Mouse (Mus musculus) MEL (cell line): Measurements from ENCODE around the gene Zfp382.

ENCODE experiments used
- CHD1 ChIP-seq: IDR thresholded peaks from 2 replicates; pipeline ENCODE4 v1.6.1; 2012; ENCODE audit warnings: low read depth, mild to moderate bottlenecking, inconsistent platforms, low read length, improper control_type of control experiment
- CTCF ChIP-seq, 3 experiments: IDR thresholded peaks in 2 of 3; conservative IDR thresholded peaks in 1 of 3; 2 replicates each; pipeline ENCODE4 v1.5.1; 2011 to 2012; ENCODE audit warnings: low read length in 3 of 3, low read depth in 2 of 3, mild to moderate bottlenecking in 2 of 3, improper control_type of control experiment in 1 of 3, inconsistent platforms in 1 of 3, mixed read lengths in 1 of 3, moderate library complexity in 1 of 3; ENCODE audit not compliant: control insufficient read depth in 1 of 3, insufficient read depth in 1 of 3, poor library complexity in 1 of 3, severe bottlenecking in 1 of 3
- EP300 ChIP-seq, 2 experiments: IDR thresholded peaks; 2 replicates each; pipeline ENCODE4 v1.6.1; 2011; ENCODE audit warnings: improper control_type of control experiment in 2 of 2, low read length in 2 of 2, low read depth in 1 of 2, mild to moderate bottlenecking in 1 of 2
- GATA1 ChIP-seq: IDR thresholded peaks from 2 replicates; pipeline ENCODE4 v1.6.1; 2011; ENCODE audit warnings: low read depth, low read length, improper control_type of control experiment
- MAFK ChIP-seq: IDR thresholded peaks from 2 replicates; pipeline ENCODE4 v1.6.1; 2011; ENCODE audit warnings: low read depth, mild to moderate bottlenecking, low read length, improper control_type of control experiment, borderline replicate concordance
- MAX ChIP-seq: IDR thresholded peaks from 2 replicates; pipeline ENCODE4 v1.6.1; 2011; ENCODE audit warnings: low read length, improper control_type of control experiment
- NELFE ChIP-seq: IDR thresholded peaks from 2 replicates; pipeline ENCODE4 v1.6.1; 2011; ENCODE audit warnings: low read depth, low read length, improper control_type of control experiment
- NRF1 ChIP-seq: IDR thresholded peaks from 2 replicates; pipeline ENCODE4 v1.6.1; 2014; ENCODE audit warnings: low read depth, mild to moderate bottlenecking, inconsistent platforms, low read length, improper control_type of control experiment, moderate library complexity; ENCODE audit not compliant: poor library complexity, insufficient read depth, severe bottlenecking
- POLR2A ChIP-seq, 2 experiments: IDR thresholded peaks; 2 replicates each; pipeline ENCODE4 v1.6.1; 2011 to 2012; ENCODE audit warnings: low read length in 2 of 2, mild to moderate bottlenecking in 2 of 2, control low read depth in 1 of 2, improper control_type of control experiment in 1 of 2, low read depth in 1 of 2, moderate library complexity in 1 of 2; ENCODE audit not compliant: control insufficient read depth in 1 of 2, insufficient read depth in 1 of 2, poor library complexity in 1 of 2
- USF2 ChIP-seq, 2 experiments: IDR thresholded peaks; 2 replicates each; pipeline ENCODE4 v1.6.1; 2011 to 2012; ENCODE audit warnings: improper control_type of control experiment in 2 of 2, low read length in 2 of 2, borderline replicate concordance in 1 of 2, inconsistent platforms in 1 of 2, low read depth in 1 of 2, mild to moderate bottlenecking in 1 of 2; ENCODE audit not compliant: insufficient read depth in 1 of 2
- ZNF384 ChIP-seq: IDR thresholded peaks from 2 replicates; pipeline ENCODE4 v1.6.1; 2012; ENCODE audit warnings: low read depth, mild to moderate bottlenecking, inconsistent platforms, low read length, improper control_type of control experiment

- TF ChIP-seq NELFE, result no peak
- TF ChIP-seq CTCF (IDR thresholded peaks at IDR 0.05 in 2 of 3, conservative IDR thresholded peaks at IDR 0.05 in 1 of 3; ENCODE audit: control insufficient read depth in 1 of 3, insufficient read depth in 1 of 3, low read depth in 2 of 3, low read length in 3 of 3, poor library complexity in 1 of 3, severe bottlenecking in 1 of 3), result no peak
- no peak for TF ChIP-seq GATA1
- no peak for TF ChIP-seq EP300 (IDR thresholded peaks at IDR 0.05; ENCODE audit: low read depth in 1 of 2, low read length in 2 of 2)
- TF ChIP-seq POLR2A (IDR thresholded peaks at IDR 0.05; ENCODE audit: control insufficient read depth in 1 of 2, insufficient read depth in 1 of 2, low read depth in 1 of 2, low read length in 2 of 2, poor library complexity in 1 of 2), result no peak
- TF ChIP-seq USF2 (IDR thresholded peaks at IDR 0.05; ENCODE audit: borderline replicate concordance in 1 of 2, insufficient read depth in 1 of 2, low read depth in 1 of 2, low read length in 2 of 2), result no peak
- no peak for TF ChIP-seq ZNF384
- no peak for TF ChIP-seq MAX
- TF ChIP-seq MAFK, result no peak
- TF ChIP-seq CHD1, result no peak
- no peak for TF ChIP-seq NRF1
These were observed 56.5 kb downstream of the Zfp382 start for GRCm38 (mm10) chr7:30178256-30178655.
